ENCODE assay signal across 13 mouse cellular contexts in the genomic region with DNA sequence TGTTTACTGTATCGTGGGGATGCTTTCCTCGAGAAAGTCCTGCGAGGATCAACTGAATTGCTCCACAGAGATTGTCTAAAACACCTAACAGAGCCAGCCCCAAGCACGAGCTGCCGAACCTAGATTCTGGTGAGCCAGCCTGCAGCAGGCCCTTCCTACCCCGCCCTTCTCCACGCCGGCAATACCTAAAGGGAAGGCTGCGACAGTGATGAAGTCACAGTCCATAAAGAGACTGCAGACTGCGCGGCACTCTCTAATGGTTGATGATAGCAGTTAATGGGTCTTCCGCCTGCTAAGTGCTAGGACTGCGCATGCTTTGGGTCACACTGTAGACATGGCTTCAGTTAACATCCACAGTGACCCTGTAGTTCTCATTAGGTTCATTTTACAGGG. TPM values are rescaled to one million over a fixed set of nuclear protein-coding genes. Genes with fewer than 3 reads are reported as not detected.
DNase-seq lines count a peak whose midpoint lies in the region; ATAC-seq and TF ChIP-seq lines count a peak whose summit lies in the region.
"Had no signal": no experiment of that assay in that cellular context is flagged by ENCODE, and none has a peak within 500 bp of the region (broad histone marks: within the 10 kb centered on the region; RNA-seq: fewer than 3 reads in every experiment).

No protein-coding gene starts in this region.

- no peak for TF ChIP-seq CTCF in hindbrain, postnatal 0 days (IDR thresholded peaks at IDR 0.05; ENCODE audit: low read depth)
- TF ChIP-seq CTCF in G1E (IDR thresholded peaks at IDR 0.05; ENCODE audit: low read depth, low read length) = no peak

- H3K9ac ChIP-seq in hindbrain, embryonic 13.5 days = peak overlapping the region; percentile 6; the same call in 1 of the 2 replicates
- H3K9ac ChIP-seq in hindbrain, postnatal 0 days (replicated peaks; ENCODE audit: low read length) = no peak overlapping the region
- no peak overlapping the region for H3K9ac ChIP-seq in limb, embryonic 12.5 days (replicated peaks)
- H3K9ac ChIP-seq: kidney, embryonic 15.5 days; liver, embryonic 15.5 days had no signal

- H3K36me3 ChIP-seq in hindbrain, embryonic 13.5 days = no peaks in the 10 kb centered on the region
- no peaks in the 10 kb centered on the region for H3K36me3 ChIP-seq in hindbrain, postnatal 0 days (ENCODE audit: insufficient read depth, low read length)
- H3K36me3 ChIP-seq in G1E (replicated peaks) = no peaks in the 10 kb centered on the region
- peaks cover under 1% of the 10 kb centered on the region; the same call in 1 of the 2 replicates for H3K36me3 ChIP-seq in embryonic facial prominence, embryonic 10.5 days (replicated peaks)
- H3K36me3 ChIP-seq in limb, embryonic 12.5 days = 0 out of 2 replicates have a peak, but pooled peaks cover 4% of the 10 kb centered on the region
- H3K36me3 ChIP-seq: kidney, embryonic 15.5 days; liver, embryonic 15.5 days had no signal

- peaks cover 60% of the 10 kb centered on the region for H3K4me1 ChIP-seq in hindbrain, embryonic 13.5 days (replicated peaks)
- H3K4me1 ChIP-seq in hindbrain, postnatal 0 days (ENCODE audit: insufficient read depth, low read length) = peaks cover 22% of the 10 kb centered on the region
- H3K4me1 ChIP-seq in G1E (ENCODE audit: insufficient read depth, low read depth, low read length) = peaks cover 52% of the 10 kb centered on the region
- H3K4me1 ChIP-seq in embryonic facial prominence, embryonic 10.5 days = peaks cover 81% of the 10 kb centered on the region
- peaks cover 72% of the 10 kb centered on the region for H3K4me1 ChIP-seq in limb, embryonic 12.5 days (replicated peaks)

- WGBS in hindbrain, embryonic 13.5 days = 73% methylated on average over 13 of the region's 13 CpGs
- 69% methylated on average over 13 of the region's 13 CpGs for WGBS in hindbrain, postnatal 0 days
- WGBS in embryonic facial prominence, embryonic 10.5 days = 68% methylated on average over 13 of the region's 13 CpGs
- 32% methylated on average over 13 of the region's 13 CpGs for WGBS in limb, embryonic 12.5 days

- no peaks in the 10 kb centered on the region for H3K9me3 ChIP-seq in hindbrain, embryonic 13.5 days
- no peaks in the 10 kb centered on the region for H3K9me3 ChIP-seq in hindbrain, postnatal 0 days (ENCODE audit: low read length)
- H3K9me3 ChIP-seq in G1E (replicated peaks) = no peaks in the 10 kb centered on the region
- no peaks in the 10 kb centered on the region for H3K9me3 ChIP-seq in embryonic facial prominence, embryonic 10.5 days
- no peaks in the 10 kb centered on the region for H3K9me3 ChIP-seq in limb, embryonic 12.5 days
- H3K9me3 ChIP-seq: kidney, embryonic 15.5 days; liver, embryonic 15.5 days had no signal

- H3K4me3 ChIP-seq in hindbrain, embryonic 13.5 days = no peak overlapping the region
- H3K4me3 ChIP-seq in hindbrain, postnatal 0 days (ENCODE audit: low read length) = no peak overlapping the region
- no peak overlapping the region for H3K4me3 ChIP-seq in G1E (ENCODE audit: low read depth, low read length)
- H3K4me3 ChIP-seq in embryonic facial prominence, embryonic 10.5 days = no peak overlapping the region
- H3K4me3 ChIP-seq in limb, embryonic 12.5 days (replicated peaks) = no peak overlapping the region
- H3K4me3 ChIP-seq: kidney, embryonic 15.5 days; left cerebral cortex, adult 2 months; liver, embryonic 15.5 days had no signal

- H3K27me3 ChIP-seq in hindbrain, embryonic 13.5 days = no peaks in the 10 kb centered on the region
- H3K27me3 ChIP-seq in hindbrain, postnatal 0 days (ENCODE audit: insufficient read depth, low read length) = no peaks in the 10 kb centered on the region
- H3K27me3 ChIP-seq in G1E (ENCODE audit: insufficient read depth, low read length) = peaks cover 5% of the 10 kb centered on the region; the same call in 1 of the 2 replicates
- H3K27me3 ChIP-seq in embryonic facial prominence, embryonic 10.5 days (replicated peaks; ENCODE audit: low read depth, poor library complexity, severe bottlenecking) = no peaks in the 10 kb centered on the region
- H3K27me3 ChIP-seq in limb, embryonic 12.5 days = no peaks in the 10 kb centered on the region
- H3K27me3 ChIP-seq: kidney, embryonic 15.5 days had no signal

- DNase-seq in hindbrain, postnatal 0 days (ENCODE audit: low spot score) = no peak
- no peak for DNase-seq in G1E (ENCODE audit: low spot score)
- no peak for DNase-seq in embryonic facial prominence, embryonic 10.5 days (ENCODE audit: low spot score)
- DNase-seq in right cerebral cortex, postnatal 14 days = no peak
- no peak for DNase-seq in frontal cortex, postnatal 36 days (ENCODE audit: low spot score in 2 of 2)
- DNase-seq: cerebellum, postnatal 25 days; gastrocnemius, postnatal 10 days had no signal

- H3K27ac ChIP-seq in hindbrain, embryonic 13.5 days = peak overlapping the region; percentile 55
- H3K27ac ChIP-seq in hindbrain, postnatal 0 days = no peak overlapping the region
- 0 out of 2 replicates have a peak overlapping the region, but pooled peaks have one; percentile 24 for H3K27ac ChIP-seq in embryonic facial prominence, embryonic 10.5 days (replicated peaks)
- H3K27ac ChIP-seq in limb, embryonic 12.5 days = peak overlapping the region; percentile 25
- H3K27ac ChIP-seq: left cerebral cortex, adult 2 months; liver, embryonic 15.5 days had no signal

- no peak overlapping the region for H3K4me2 ChIP-seq in hindbrain, embryonic 13.5 days
- no peak overlapping the region for H3K4me2 ChIP-seq in hindbrain, postnatal 0 days (ENCODE audit: low read depth, low read length)
- peak overlapping the region; percentile 10; the same call in 1 of the 2 replicates for H3K4me2 ChIP-seq in limb, embryonic 12.5 days
- H3K4me2 ChIP-seq: kidney, embryonic 15.5 days; liver, embryonic 15.5 days had no signal

- no peak for ATAC-seq in hindbrain, embryonic 13.5 days (ENCODE audit: low FRiP score)
- ATAC-seq in hindbrain, postnatal 0 days = no peak
- ATAC-seq in G1E (ENCODE audit: extremely low read depth, insufficient number of reproducible peaks, low FRiP score, poor library complexity, severe bottlenecking) = 0 out of 2 replicates have a peak, but pooled peaks have one; percentile 17
- ATAC-seq in limb, embryonic 12.5 days (ENCODE audit: insufficient number of reproducible peaks, insufficient read depth, low FRiP score, low TSS enrichment, low read depth) = no peak
- ATAC-seq in monocyte, adult 5-6 weeks (replicated peaks; ENCODE audit: insufficient number of reproducible peaks, low FRiP score, low TSS enrichment, poor library complexity, severe bottlenecking) = no peak

RNA-seq across cellular contexts. Expression of gene Dlg5, which starts 38.4 kb away (rescaled TPM):
- polyA plus RNA-seq in hindbrain, embryonic 13.5 days (2015; fragmentation: Nextera tagmentation; extraction: Ambion mirVana) = 18.7 and 20.5 TPM in 2 replicates
- total RNA-seq in hindbrain, postnatal 0 days (2014; rRNA removed) = 51.2 and 52.9 TPM in 2 replicates
- 10.9 and 13.4 TPM in 2 replicates for polyA plus RNA-seq in hindbrain, postnatal 0 days (2015; fragmentation: Nextera tagmentation; extraction: Ambion mirVana)
- total RNA-seq in G1E (2014; fragmentation: Nextera tagmentation) = 22.7 and 25.4 TPM in 2 replicates
- total RNA-seq in G1E (2017) = 2.4 and 3.7 TPM in 2 replicates
- 13.6 and 13.9 TPM in 2 replicates for polyA plus RNA-seq in G1E (2012)
- 21.1 and 23.5 TPM in 2 replicates for polyA plus RNA-seq in embryonic facial prominence, embryonic 10.5 days (2016; fragmentation: Nextera tagmentation; extraction: Ambion mirVana)
- 31.2 and 34.8 TPM in 2 replicates for polyA plus RNA-seq in limb, embryonic 12.5 days (2016; fragmentation: Nextera tagmentation; extraction: Ambion mirVana)
- 0.10 TPM in 2 of 3 replicates, not detected in the other for total RNA-seq in monocyte, adult 5-6 weeks (2017)
